Mouse (Mus musculus): ENCODE results near the gene Zfp119b. TPM values are rescaled to one million over a fixed set of nuclear protein-coding genes. Genes with fewer than 3 reads are reported as not detected.
"Not testable (repeated sequence)": the region's sequence is repeated elsewhere in the genome, so short reads cannot be mapped to it uniquely, and the experiment has no call there.

Gene Zfp119b
- polyA plus RNA-seq, 1 experiment from 2014 or later, result 11.0 TPM

DNA sequence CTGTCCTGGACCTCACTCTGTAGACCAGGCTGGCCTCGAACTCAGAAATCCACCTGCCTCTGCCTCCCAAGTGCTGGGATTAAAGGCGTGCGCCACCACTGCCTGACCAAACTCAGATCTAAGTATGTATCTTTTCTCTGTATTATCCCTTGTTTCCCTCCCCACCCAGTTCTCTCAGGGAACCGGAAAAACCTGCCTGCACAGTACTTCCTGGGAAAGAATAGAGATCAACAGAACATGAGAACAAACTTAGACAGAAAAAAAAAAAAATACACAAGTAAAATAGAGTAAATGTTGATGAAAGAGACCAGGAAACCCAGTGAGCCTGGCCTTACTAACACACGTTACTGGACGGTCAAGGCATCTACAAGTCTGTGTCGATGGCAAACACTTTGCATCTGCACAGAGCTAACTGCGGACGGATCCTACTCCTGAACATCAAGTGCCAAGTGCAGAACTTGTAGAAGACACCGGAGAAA, 4.9 kb downstream of the Zfp119b start:
- H3K36me3 ChIP-seq (ENCODE audit: insufficient read depth, low read length); H3K4me1 ChIP-seq (ENCODE audit: insufficient read depth, low read depth, low read length); H3K27me3 ChIP-seq (replicated peaks; ENCODE audit: insufficient read depth, low read length); H3K9me3 ChIP-seq (ENCODE audit: low read length): not testable (repeated sequence)
- H3K9ac ChIP-seq (replicated peaks; ENCODE audit: low read depth), result peak overlapping the region; percentile 58; the same call in 1 of the 2 replicates
- peak; percentile 78 for TF ChIP-seq EP300 (IDR thresholded peaks at IDR 0.05)
- H3K4me3 ChIP-seq (ENCODE audit: low read depth, low read length), result peak overlapping the region; percentile 43
- H3K4me2 ChIP-seq (replicated peaks; ENCODE audit: low read depth, low read length), result peak overlapping the region; percentile 71
- peak; percentile 20 for ATAC-seq
- 18% methylated on average over 10 of the region's 10 CpGs for WGBS
- H3K27ac ChIP-seq (ENCODE audit: low read length), result peak overlapping the region; percentile 89
- peak; percentile 74 for DNase-seq (ENCODE audit: low spot score)

DNA sequence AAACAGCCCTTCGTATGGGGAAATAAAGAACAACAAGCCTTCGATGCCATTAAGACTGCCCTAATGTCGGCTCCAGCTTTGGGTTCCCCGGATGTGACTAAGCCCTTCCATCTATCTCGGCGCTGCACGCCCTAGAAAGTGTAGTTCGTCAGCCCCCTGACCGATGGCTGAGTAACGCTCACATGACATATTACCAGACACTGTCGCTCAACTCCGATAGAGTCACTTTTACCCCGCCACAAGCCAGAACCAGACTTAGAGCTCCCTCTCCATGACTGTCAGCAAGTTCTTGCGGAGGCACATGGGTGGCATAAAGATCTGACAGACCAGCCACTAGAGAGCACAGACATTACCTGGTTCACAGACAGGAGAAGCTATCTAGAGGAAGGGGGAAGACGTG, 16.1 kb downstream of the Zfp119b start:
- Histone ChIP-seq H3K27ac (ENCODE audit: low read length) (no peak overlapping the region), H3K9ac (replicated peaks; ENCODE audit: low read depth) (no peak overlapping the region), H3K4me3 (ENCODE audit: low read depth, low read length) (no peak overlapping the region), H3K4me2 (replicated peaks; ENCODE audit: low read depth, low read length) (no peak overlapping the region), H3K27me3 (replicated peaks; ENCODE audit: insufficient read depth, low read length) (no peaks in the 10 kb centered on the region), H3K4me1 (ENCODE audit: insufficient read depth, low read depth, low read length) (no peaks in the 10 kb centered on the region), H3K36me3 (ENCODE audit: insufficient read depth, low read length) (0 out of 2 replicates have a peak, but pooled peaks cover 2% of the 10 kb centered on the region), H3K9me3 (ENCODE audit: low read length) (no peaks in the 10 kb centered on the region)
- WGBS, result 96% methylated on average over 15 of the region's 15 CpGs
- TF ChIP-seq EP300 (IDR thresholded peaks at IDR 0.05) (no peak), CTCF (IDR thresholded peaks at IDR 0.05) (no peak)
- ATAC-seq (no peak), DNase-seq (ENCODE audit: low spot score) (no peak)

DNA sequence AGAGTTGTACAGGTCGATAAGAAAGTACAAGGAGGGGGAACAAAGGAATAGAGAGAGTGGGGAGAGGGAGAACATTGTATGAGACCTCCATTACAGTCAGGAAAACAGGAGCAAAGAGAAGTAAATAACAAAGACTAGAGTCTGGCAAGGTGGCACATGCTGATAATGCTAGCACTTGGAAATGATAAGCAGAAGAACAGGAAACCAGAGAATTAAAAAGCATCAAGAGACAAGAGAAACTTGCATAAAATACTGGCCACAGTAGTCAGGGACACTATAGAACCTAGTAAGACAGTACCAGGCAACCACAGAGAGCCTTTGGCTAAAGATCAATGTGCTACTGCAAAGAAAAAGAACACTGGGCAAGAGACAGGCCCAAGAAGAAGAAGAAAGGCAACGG, 16.7 kb downstream of the Zfp119b start:
- Histone ChIP-seq H3K9me3 (ENCODE audit: low read length) (no peaks in the 10 kb centered on the region), H3K9ac (replicated peaks; ENCODE audit: low read depth) (peak overlapping the region; percentile 69; the same call in 1 of the 2 replicates), H3K27ac (ENCODE audit: low read length) (no peak overlapping the region), H3K36me3 (ENCODE audit: insufficient read depth, low read length) (no peaks in the 10 kb centered on the region), H3K4me3 (ENCODE audit: low read depth, low read length) (peak overlapping the region; percentile 61; the same call in 1 of the 2 replicates), H3K4me2 (replicated peaks; ENCODE audit: low read depth, low read length) (peak overlapping the region; percentile 77), H3K4me1 (ENCODE audit: insufficient read depth, low read depth, low read length) (no peaks in the 10 kb centered on the region), H3K27me3 (replicated peaks; ENCODE audit: insufficient read depth, low read length) (no peaks in the 10 kb centered on the region)
- 71% methylated on average over 2 of the region's 2 CpGs for WGBS
- TF ChIP-seq CTCF (IDR thresholded peaks at IDR 0.05) (no peak), EP300 (IDR thresholded peaks at IDR 0.05) (no peak)
- no peak for ATAC-seq
- no peak for DNase-seq (ENCODE audit: low spot score)

DNA sequence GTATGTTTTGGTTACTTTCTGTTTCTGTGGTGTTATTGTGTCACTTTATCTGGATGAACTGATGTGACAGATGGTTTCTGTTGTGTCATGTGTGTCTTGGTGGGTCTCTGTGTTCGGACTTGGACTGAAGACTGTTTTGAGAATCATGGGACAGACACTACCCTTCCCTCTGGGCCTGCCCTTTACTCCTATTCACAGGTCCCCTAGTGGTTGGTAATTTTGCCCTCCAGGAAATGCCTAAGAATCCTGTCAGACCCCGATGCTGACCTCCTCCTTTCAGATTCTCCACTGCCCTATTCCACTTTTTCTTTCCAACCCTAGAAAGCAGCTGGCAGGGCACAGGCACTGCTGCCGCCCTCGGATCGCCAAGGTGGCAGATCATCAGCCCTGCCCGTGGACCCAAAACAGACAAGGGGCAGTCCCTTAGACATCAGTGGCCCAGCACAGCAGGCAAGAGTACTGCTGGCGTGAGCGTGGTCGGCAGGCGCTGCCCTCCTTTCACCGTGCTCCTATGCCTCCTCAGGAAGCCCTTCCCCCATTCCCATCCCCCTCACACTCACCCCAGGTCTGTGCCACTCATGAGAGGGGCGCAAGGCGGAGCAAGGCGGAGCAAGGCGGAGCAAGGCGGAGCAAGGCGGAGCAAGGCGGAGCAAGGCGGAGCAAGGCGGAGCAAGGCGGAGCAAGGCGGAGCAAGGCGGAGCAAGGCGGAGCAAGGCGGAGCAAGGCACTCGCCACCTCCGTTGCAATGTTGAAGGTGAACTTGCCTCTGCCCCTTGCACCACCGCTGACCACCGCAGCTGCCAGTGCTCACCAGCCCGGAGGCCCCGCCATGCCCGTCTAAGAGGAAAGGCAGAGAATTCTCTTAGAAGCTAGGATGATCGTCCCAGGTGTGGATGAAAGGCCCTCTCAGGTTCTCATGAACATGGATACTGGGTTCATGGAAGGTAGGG, 17.5 kb downstream of the Zfp119b start:
- H3K36me3 ChIP-seq (ENCODE audit: insufficient read depth, low read length), result no peaks in the 10 kb centered on the region
- peak overlapping the region; percentile 69 for H3K9ac ChIP-seq (replicated peaks; ENCODE audit: low read depth)
- WGBS, result 2% methylated on average over 27 of the region's 33 CpGs
- H3K27ac ChIP-seq (ENCODE audit: low read length), result peak overlapping the region; percentile 81
- TF ChIP-seq EP300 (IDR thresholded peaks at IDR 0.05) (no peak), CTCF (IDR thresholded peaks at IDR 0.05) (peak; percentile 55)
- no peaks in the 10 kb centered on the region for H3K27me3 ChIP-seq (replicated peaks; ENCODE audit: insufficient read depth, low read length)
- peak; percentile 95 for ATAC-seq
- H3K9me3 ChIP-seq (ENCODE audit: low read length), result no peaks in the 10 kb centered on the region
- peak; percentile 67 for DNase-seq (ENCODE audit: low spot score)
- no peaks in the 10 kb centered on the region for H3K4me1 ChIP-seq (ENCODE audit: insufficient read depth, low read depth, low read length)
- H3K4me2 ChIP-seq (replicated peaks; ENCODE audit: low read depth, low read length), result peak overlapping the region; percentile 77
- H3K4me3 ChIP-seq (ENCODE audit: low read depth, low read length), result peak overlapping the region; percentile 61

DNA sequence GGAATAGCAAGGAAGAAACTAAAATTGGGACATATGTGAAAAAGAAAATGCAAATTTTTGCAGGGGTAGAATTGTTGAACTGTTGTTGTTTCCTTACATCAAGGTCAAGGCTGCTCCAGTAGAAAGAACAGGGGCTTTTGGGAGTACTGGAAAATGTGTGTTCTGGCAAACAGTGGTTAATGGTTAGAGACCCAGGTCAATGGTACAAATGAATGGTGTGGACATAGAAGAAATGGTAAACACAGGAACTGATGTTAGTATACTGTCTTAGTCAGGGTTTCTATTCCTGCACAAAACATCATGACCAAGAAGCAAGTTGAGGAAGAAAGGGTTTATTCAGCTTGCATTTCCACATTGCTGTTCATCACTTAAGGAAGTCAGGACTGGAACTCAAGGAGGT, 42.6 kb downstream of the Zfp119b start:
- no peak for ATAC-seq
- TF ChIP-seq EP300 (IDR thresholded peaks at IDR 0.05) (no peak), CTCF (IDR thresholded peaks at IDR 0.05) (no peak)

DNA sequence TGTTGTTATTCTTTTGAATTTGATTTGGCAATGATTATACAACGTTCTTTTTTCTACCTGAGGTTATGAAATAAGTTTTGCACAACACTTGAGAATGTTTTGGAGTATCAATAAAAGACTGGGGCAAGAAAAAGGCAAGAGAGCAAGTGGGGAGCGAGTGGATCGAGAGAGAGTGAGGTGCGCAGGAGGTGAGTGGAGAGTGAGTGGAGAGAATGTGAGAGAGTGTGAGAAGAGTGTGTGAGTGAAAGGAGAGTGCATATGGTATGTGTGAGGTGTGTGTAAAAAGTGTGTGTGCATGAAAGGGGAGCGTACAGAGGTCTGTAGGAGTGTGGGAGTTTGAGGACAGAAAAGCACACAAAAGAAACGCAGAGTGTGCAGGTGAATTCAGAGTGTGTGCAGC, 45.2 kb downstream of the Zfp119b start:
- Histone ChIP-seq H3K9me3 (ENCODE audit: low read length) (no peaks in the 10 kb centered on the region), H3K4me1 (ENCODE audit: insufficient read depth, low read depth, low read length) (no peaks in the 10 kb centered on the region), H3K4me3 (ENCODE audit: low read depth, low read length) (no peak overlapping the region), H3K9ac (replicated peaks; ENCODE audit: low read depth) (no peak overlapping the region), H3K27me3 (replicated peaks; ENCODE audit: insufficient read depth, low read length) (no peaks in the 10 kb centered on the region), H3K36me3 (ENCODE audit: insufficient read depth, low read length) (no peaks in the 10 kb centered on the region), H3K4me2 (replicated peaks; ENCODE audit: low read depth, low read length) (no peak overlapping the region), H3K27ac (ENCODE audit: low read length) (no peak overlapping the region)
- DNase-seq (ENCODE audit: low spot score) (no peak), ATAC-seq (no peak)
- no peak for TF ChIP-seq EP300 (IDR thresholded peaks at IDR 0.05)
- 54% methylated on average over 6 of the region's 6 CpGs for WGBS

More for the DNA sequence above, 42.6 kb downstream of the Zfp119b start:
- H3K4me3 ChIP-seq (ENCODE audit: low read depth, low read length), result no peak overlapping the region
- no peak for DNase-seq (ENCODE audit: low spot score)
- no peak overlapping the region for H3K9ac ChIP-seq (replicated peaks; ENCODE audit: low read depth)
- no peaks in the 10 kb centered on the region for H3K4me1 ChIP-seq (ENCODE audit: insufficient read depth, low read depth, low read length)
- H3K9me3 ChIP-seq (ENCODE audit: low read length), result no peaks in the 10 kb centered on the region
- no peak overlapping the region for H3K4me2 ChIP-seq (replicated peaks; ENCODE audit: low read depth, low read length)
- H3K27ac ChIP-seq (ENCODE audit: low read length), result no peak overlapping the region
- no peaks in the 10 kb centered on the region for H3K27me3 ChIP-seq (replicated peaks; ENCODE audit: insufficient read depth, low read length)
- H3K36me3 ChIP-seq (ENCODE audit: insufficient read depth, low read length), result no peaks in the 10 kb centered on the region
